Mouse (Mus musculus): ENCODE results near the gene Plcl2.

DNA sequence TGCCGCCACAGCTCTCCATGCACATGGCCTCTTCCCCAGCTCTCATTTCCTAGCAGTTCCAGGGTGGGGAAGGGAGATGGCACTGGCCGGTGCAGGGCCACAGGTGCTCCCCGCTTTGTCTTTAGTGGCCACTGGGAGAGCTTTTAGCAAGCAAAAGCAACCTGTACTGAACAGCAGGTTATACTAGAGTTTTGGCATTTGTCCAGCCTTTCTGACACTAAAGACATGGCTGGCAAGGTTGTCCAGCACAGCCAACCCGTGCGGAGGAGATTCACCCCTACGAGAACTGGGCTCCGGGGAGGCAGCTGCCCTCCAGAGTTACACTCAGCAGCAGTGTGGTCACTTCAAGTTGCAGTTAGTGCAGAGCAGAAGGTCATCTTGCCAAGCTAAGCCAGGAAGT, 224.2 kb downstream of the Plcl2 start:
- TF ChIP-seq CTCF (IDR thresholded peaks at IDR 0.05; ENCODE audit: control insufficient read depth, insufficient read depth, insufficient replicate concordance, low read depth, low read length), result no peak
- no peak for TF ChIP-seq POLR2A (IDR thresholded peaks at IDR 0.05; ENCODE audit: control insufficient read depth, low read depth, low read length)

All from testis, adult 2 months (tissue).